Mouse (Mus musculus): ENCODE data around the gene Slc11a1.
"Not testable (repeated sequence)": the region's sequence is repeated elsewhere in the genome, so short reads cannot be mapped to it uniquely, and the experiment has no call there.

Slc11a1 gene

GRCm38 (mm10) chr1:74374980-74375379, at the start of gene Slc11a1:
Gene Slc11a1, plus strand, starts transcription at chr1:74375195.
- no peak for DNase-seq (ENCODE audit: low spot score)

- DNase-seq (ENCODE audit: low spot score), result not testable (repeated sequence)
Measured at GRCm38 (mm10) chr1:74326916-74327315, 48.1 kb upstream of the Slc11a1 start.

DNA sequence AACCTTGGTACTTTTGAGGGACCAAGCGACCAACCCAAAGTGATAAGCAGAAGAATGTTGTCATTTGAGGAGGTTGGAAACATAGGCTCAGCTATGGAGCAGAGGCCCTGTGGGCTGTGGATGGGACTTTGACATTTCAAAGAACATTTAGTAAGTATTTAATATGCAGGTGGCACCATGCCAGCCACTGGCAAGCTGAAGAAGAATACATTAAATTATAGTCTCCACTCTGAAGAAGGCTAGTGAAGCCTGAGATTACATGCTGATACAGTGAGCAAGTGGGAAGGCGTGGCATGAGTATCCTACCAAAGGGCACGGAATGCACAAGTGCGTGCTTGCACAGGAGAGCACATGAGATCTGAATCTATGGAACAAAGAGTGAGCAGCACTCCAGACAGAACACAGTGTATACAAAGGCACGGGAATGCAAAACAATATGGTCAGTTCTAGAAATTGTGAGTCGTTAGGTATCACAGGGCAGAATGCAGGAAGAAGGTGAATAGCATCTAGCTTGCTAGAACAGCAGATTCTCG, 45.0 kb upstream of the Slc11a1 start:
- DNase-seq (ENCODE audit: low spot score), result no peak

DNA sequence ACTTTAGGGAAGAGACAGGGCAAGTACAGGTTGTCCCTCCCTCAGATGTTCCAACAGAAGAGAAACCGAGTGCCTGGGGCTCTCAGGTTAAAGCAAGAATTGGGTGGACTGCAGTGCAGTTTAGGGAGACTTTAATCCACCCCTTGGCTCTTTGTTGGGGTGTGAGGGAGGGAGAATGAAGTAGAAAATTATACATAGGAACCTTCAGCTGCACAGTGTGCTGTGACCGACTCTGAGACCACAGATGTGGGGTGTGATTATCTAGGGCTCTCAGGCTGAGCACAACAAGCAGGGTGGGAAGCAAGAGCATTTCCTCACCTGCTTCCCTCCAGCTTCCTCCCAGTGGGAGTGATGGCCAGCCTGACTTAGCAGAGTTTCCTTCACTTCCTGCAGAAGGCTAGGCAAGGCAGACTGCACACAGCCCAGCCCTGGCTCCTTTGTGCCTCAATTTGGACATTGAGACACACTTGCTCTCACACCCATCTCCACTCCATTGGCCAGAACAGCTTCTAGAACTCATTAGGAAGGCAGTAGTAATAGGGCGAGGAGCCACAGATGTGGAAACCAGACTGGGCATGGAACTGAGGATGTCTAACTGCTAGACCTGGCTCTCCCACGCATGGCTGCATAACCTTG, 43.8 kb upstream of the Slc11a1 start:
- DNase-seq (ENCODE audit: low spot score), result no peak

DNA sequence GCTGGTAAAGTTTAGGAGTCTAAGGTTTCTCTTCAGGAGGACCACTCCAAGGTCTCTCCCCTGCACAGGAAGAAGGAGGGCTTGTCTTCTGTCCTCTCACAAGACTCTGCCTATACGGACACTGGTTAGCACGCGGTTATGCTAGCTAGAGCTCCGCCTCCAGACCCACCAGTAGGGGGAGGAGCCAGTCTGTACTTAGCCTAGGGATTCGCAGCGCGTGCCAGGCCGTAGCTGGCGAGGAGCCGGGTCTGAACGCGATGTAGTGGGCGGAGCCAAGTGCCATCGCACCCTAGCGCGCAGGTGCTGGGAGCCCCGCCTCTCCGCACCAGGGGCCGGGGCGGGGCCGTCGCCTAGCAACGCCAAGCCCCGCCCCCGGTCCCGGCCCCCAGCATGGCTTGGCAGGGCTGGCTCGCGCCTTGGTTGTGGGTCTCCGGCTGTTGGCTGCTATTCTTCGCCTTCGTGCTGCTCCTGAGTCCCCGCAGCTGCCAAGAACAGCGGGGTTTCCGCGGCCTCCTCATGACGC, 42.7 kb upstream of the Slc11a1 start:
- DNase-seq (ENCODE audit: low spot score), result peak; percentile 91

- DNase-seq (ENCODE audit: low spot score), result no peak
Measured at GRCm38 (mm10) chr1:74332930-74333329, 42.1 kb upstream of the Slc11a1 start.

GRCm38 (mm10) chr1:74334607-74335006, 40.4 kb upstream of the Slc11a1 start:
- DNase-seq (ENCODE audit: low spot score), result no peak

DNA sequence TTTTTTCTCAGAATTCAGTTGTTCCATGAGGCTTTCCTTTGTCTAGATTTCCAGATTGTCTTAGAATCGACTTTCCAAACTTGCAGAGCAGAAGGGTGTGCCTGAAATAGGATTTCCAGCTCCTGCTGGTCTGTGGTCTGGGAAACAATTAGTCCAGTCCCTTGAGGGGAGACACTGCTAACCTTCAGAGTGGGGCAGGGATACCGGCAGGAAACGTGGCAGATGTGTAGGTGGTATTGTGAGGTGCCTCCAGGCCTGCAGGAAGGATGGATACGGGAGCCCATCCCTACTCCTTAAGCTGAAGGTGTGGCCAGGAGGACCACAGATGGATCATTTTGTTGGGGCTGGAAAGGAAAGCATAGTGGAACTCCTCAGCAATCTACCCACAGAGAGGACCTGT, 40.0 kb upstream of the Slc11a1 start:
- DNase-seq (ENCODE audit: low spot score), result no peak

DNA sequence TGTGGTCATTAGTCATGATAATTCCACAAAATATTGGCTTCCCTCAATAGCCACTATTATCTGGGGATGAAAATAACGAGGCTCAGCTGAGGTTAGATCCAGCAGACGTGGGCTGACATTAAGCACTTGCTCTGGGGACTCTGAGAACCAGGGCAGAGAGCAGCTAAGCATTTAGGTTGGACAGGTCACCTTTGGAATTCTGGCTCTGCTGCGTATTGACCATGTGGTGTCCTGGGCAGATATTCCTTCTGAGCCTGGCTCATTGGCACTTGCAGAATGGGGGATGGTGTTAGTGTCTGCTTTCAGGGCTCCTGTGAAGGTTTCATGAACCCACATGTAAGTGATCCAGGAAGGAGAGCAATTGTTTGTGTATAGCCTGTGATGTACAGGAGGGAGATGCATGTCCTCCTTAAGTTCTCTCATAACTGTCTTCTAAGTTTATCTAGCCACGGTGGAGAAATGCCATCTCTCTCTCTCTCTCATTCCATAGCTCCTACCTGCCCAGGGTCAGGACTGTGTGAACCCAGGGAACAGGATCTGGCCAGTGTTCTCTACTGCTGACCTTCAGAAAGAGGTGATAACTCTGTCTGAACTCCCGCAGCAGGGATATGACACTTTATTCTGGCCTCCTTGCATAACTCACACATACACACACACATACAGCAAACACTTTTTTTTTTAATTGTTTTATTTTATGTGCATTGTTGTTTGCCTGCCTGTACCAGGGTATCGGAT, 39.4 kb upstream of the Slc11a1 start:
- no peak for DNase-seq (ENCODE audit: low spot score)

- no peak for DNase-seq (ENCODE audit: low spot score)
Measured at GRCm38 (mm10) chr1:74337241-74337771, 37.7 kb upstream of the Slc11a1 start.

GRCm38 (mm10) chr1:74338013-74338412, 37.0 kb upstream of the Slc11a1 start:
- DNase-seq (ENCODE audit: low spot score), result no peak

- no peak for DNase-seq (ENCODE audit: low spot score)
Measured at GRCm38 (mm10) chr1:74338626-74339025, 36.4 kb upstream of the Slc11a1 start.

- DNase-seq (ENCODE audit: low spot score), result no peak
Measured at GRCm38 (mm10) chr1:74339917-74340316, 35.1 kb upstream of the Slc11a1 start.

DNA sequence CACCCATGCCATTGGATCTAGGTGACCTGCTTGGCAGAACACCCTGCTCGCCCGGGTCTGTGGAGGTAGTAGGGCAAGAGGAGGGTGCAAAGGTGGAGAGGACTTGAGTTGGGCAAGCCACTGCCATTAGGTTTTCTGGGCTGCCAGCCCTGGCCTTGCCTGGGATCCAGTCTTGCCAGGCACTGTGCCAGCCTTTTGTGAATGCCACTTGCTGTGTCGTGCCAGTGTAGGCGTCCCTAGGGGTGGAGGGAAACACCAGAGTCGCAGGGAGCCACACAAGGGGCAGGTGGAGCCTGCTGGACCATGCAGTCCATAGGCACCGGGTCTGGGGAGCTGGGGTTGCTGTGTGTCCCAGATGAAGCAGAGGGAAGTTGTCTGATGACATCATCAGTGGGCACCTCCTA, 34.6 kb upstream of the Slc11a1 start:
- DNase-seq (ENCODE audit: low spot score), result no peak

GRCm38 (mm10) chr1:74340992-74341391, 34.0 kb upstream of the Slc11a1 start:
- not testable (repeated sequence) for DNase-seq (ENCODE audit: low spot score)

GRCm38 (mm10) chr1:74341898-74342297, 33.1 kb upstream of the Slc11a1 start:
- no peak for DNase-seq (ENCODE audit: low spot score)

DNA sequence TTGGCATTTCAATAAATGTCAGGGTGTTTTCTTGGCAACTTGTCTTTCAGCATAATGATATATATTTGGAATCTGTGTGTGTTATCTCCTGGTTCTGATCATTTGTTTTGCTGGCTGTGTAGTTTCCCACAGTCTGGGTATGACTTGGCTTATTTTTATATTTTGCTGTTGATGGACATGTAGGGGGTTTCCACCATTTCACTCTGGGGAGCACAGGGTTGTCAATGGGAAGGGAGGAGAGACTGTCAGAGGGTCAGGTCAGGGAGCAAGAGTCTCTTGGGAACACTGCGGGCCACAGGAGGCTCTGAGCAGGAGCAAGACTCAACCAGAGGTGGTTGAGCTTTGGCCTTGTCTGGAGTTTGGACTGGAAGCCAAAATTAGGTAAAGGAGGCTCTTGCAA, 32.7 kb upstream of the Slc11a1 start:
- DNase-seq (ENCODE audit: low spot score), result no peak

DNA sequence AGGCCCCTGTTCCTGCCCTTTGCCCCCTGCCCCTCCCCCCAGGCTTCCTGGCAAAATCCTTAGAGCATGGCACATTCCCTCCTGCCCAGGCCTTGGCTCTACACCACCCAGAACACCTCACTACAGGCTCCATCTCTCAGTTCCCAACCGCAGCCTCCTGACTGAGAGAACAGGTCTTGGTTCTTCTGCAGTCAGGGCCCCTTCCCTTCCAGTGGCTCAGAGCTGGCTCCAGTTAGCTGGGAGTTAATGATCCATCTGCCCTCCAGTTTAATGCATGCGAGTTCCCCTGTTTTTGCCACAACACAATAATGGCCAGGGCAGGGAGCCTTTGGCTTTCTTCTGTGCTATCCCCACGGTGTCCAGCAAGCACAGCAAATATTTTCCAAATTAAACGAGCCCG, 31.8 kb upstream of the Slc11a1 start:
- no peak for DNase-seq (ENCODE audit: low spot score)

GRCm38 (mm10) chr1:74344163-74344916, 30.7 kb upstream of the Slc11a1 start:
- no peak for DNase-seq (ENCODE audit: low spot score)

DNA sequence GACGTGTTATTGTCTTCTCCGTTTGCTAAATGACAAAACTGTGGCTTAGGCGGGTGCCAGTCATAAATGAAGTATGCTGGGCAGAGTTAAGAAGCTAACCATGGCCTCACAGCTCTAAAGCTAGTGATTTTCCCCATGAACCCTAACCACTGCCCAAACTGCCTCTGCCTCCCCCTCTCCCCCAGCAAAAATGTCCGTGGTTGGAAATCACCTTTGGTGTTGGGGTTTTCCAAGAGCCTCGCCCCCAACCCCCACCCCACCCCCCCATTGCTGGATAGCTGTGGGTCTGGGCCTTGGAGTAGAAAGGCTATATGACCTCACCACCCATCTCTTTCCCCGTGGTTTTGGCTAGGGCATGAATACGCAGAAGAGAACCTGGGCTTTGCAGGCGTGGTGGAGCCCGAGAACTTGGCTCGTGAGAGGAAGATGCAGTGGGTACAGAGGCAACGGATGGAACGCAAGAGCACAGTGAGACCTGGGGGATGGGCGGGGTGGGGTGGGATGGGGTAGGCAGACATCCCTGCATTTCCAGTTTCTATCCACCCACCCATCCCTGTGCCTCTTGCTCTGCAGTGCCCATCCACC, 23.7 kb upstream of the Slc11a1 start:
- DNase-seq (ENCODE audit: low spot score), result no peak

DNA sequence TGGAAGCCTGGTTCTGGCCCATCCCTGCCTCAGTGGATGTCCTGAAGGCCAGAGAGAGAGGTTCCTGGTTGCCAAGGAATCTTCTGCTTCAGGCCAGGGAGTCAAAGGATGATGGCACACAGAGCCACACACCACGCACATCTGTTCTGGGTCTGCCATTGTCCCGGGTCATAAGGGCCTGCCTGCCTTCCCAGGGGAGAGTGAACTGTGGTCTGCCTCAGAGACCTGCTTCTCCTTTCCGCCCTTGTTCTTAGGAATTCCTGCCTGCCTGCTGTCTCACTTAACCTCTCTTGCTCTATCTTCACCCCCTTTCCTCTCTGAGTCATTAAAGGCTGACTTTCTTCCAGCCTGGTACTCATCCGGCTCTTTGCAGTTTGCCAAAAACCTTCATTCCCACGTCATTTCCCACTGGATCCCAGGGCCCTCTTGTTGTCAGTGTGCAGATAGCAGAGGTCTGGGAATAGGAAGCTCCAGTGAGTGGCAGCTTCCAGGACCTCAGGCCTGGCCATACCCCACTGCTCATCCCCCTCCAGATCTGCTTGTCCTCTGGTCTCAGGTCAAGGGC, 22.4 kb upstream of the Slc11a1 start:
- no peak for DNase-seq (ENCODE audit: low spot score)
